Mouse (Mus musculus): ENCODE results near the gene Srm. TPM values are rescaled to one million over a fixed set of nuclear protein-coding genes. Genes with fewer than 3 reads are reported as not detected.

The Srm gene
- polyA plus RNA-seq, 1 experiment from 2014 or later = 510 TPM

Other genes starting within 250 kb of the Srm start
- 21.5 and 23.1 TPM in 2 replicates for gene Ubiad1, start 146.7 kb upstream of the Srm start, polyA plus RNA-seq (2014; fragmentation: Nextera tagmentation; extraction: Ambion mirVana)
- 20.4 and 22.9 TPM in 2 replicates for gene Mtor, start 142.9 kb upstream of the Srm start, polyA plus RNA-seq (2014; fragmentation: Nextera tagmentation; extraction: Ambion mirVana)
- gene Angptl7, start 91.0 kb upstream of the Srm start, polyA plus RNA-seq (2014; fragmentation: Nextera tagmentation; extraction: Ambion mirVana) = 0.92 and 0.96 TPM in 2 replicates
- 92.4 and 98.2 TPM in 2 replicates for gene Exosc10, start 33.1 kb upstream of the Srm start, polyA plus RNA-seq (2014; fragmentation: Nextera tagmentation; extraction: Ambion mirVana)
- 5.0 and 6.8 TPM in 2 replicates for gene Masp2, start 11.1 kb downstream of the Srm start, polyA plus RNA-seq (2014; fragmentation: Nextera tagmentation; extraction: Ambion mirVana)
- 226 and 230 TPM in 2 replicates for gene Tardbp, start 35.5 kb downstream of the Srm start, polyA plus RNA-seq (2014; fragmentation: Nextera tagmentation; extraction: Ambion mirVana)
- gene Gm572, start 51.8 kb downstream of the Srm start, polyA plus RNA-seq (2014; fragmentation: Nextera tagmentation; extraction: Ambion mirVana) = not detected in 2 replicates
- 0.56 and 1.0 TPM in 2 replicates for gene Casz1, start 212.9 kb downstream of the Srm start, polyA plus RNA-seq (2014; fragmentation: Nextera tagmentation; extraction: Ambion mirVana)

All from liver, embryonic 11.5 days (tissue).